Mouse (Mus musculus) MEL (cell line): ENCODE results near the gene Tbc1d7. TPM values are rescaled to one million over a fixed set of nuclear protein-coding genes. Genes with fewer than 3 reads are reported as not detected.

Experiments
- DNase-seq: peaks from one replicate; pipeline ENCODE4 v3.0.0; 2011; ENCODE audit warnings: low read depth, low spot score
- H3K27ac ChIP-seq: 2 replicates; pipeline ENCODE4 v1.5.1; 2012; ENCODE audit warnings: low read depth, mild to moderate bottlenecking, control low read depth, low read length, moderate library complexity; ENCODE audit not compliant: control insufficient read depth
- H3K27me3 ChIP-seq, 2 experiments: fragments of 150-350 bp in 1 of 2; sonication (generic) in 1 of 2; 2 replicates each; pipeline ENCODE4 v1.6.1; 2012; ENCODE audit warnings: low read length in 2 of 2, mild to moderate bottlenecking in 2 of 2, improper control_type of control experiment in 1 of 2, moderate library complexity in 1 of 2; ENCODE audit not compliant: insufficient read depth in 2 of 2, control insufficient read depth in 1 of 2
- H3K36me3 ChIP-seq, 2 experiments: 2 replicates each; pipeline ENCODE4 v1.6.1; 2012 to 2014; ENCODE audit warnings: low read length in 2 of 2, improper control_type of control experiment in 1 of 2, inconsistent platforms in 1 of 2, mild to moderate bottlenecking in 1 of 2; ENCODE audit not compliant: insufficient read depth in 2 of 2, control insufficient read depth in 1 of 2
- H3K4me1 ChIP-seq, 2 experiments: fragments of 150-350 bp in 1 of 2; sonication (generic) in 1 of 2; 2 replicates each; pipeline ENCODE4 v1.6.1; 2012; ENCODE audit warnings: low read length in 2 of 2, improper control_type of control experiment in 1 of 2, mild to moderate bottlenecking in 1 of 2; ENCODE audit not compliant: insufficient read depth in 2 of 2, control insufficient read depth in 1 of 2
- H3K4me3 ChIP-seq, 2 experiments: fragments of 150-350 bp in 1 of 2; sonication (generic) in 1 of 2; 2 replicates each; pipeline ENCODE4 v1.5.1; 2012; ENCODE audit warnings: low read depth in 2 of 2, low read length in 2 of 2, mild to moderate bottlenecking in 2 of 2, moderate library complexity in 2 of 2, control low read depth in 1 of 2, improper control_type of control experiment in 1 of 2; ENCODE audit not compliant: control insufficient read depth in 1 of 2, insufficient read depth in 1 of 2
- H3K79me2 ChIP-seq: 2 replicates; pipeline ENCODE4 v1.6.1; 2012; ENCODE audit warnings: mild to moderate bottlenecking, low read length, moderate library complexity; ENCODE audit not compliant: control insufficient read depth, poor library complexity, insufficient read depth
- H3K9ac ChIP-seq: 2 replicates; pipeline ENCODE4 v1.6.1; 2012; ENCODE audit warnings: low read depth, mild to moderate bottlenecking, control low read depth, low read length, moderate library complexity; ENCODE audit not compliant: control insufficient read depth, poor library complexity, severe bottlenecking
- H3K9me3 ChIP-seq: fragments of 150-350 bp; sonication (generic); replicated peaks from 2 replicates; pipeline ENCODE4 v1.6.1; 2012; ENCODE audit warnings: mild to moderate bottlenecking, low read length, improper control_type of control experiment, moderate library complexity; ENCODE audit not compliant: insufficient read depth
- CHD2 ChIP-seq: IDR thresholded peaks from 2 replicates; pipeline ENCODE4 v1.6.1; 2011; ENCODE audit warnings: low read length, improper control_type of control experiment
- E2F4 ChIP-seq: IDR thresholded peaks from 2 replicates; pipeline ENCODE4 v1.6.1; 2011; ENCODE audit warnings: low read depth, low read length, improper control_type of control experiment, borderline replicate concordance
- ETS1 ChIP-seq: IDR thresholded peaks from 2 replicates; pipeline ENCODE4 v1.6.1; 2012; ENCODE audit warnings: low read depth, mild to moderate bottlenecking, inconsistent platforms, low read length, improper control_type of control experiment, moderate library complexity
- GATA1 ChIP-seq: IDR thresholded peaks from 2 replicates; pipeline ENCODE4 v1.6.1; 2011; ENCODE audit warnings: low read depth, low read length, improper control_type of control experiment
- JUND ChIP-seq: IDR thresholded peaks from 2 replicates; pipeline ENCODE4 v1.6.1; 2011; ENCODE audit warnings: low read depth, mild to moderate bottlenecking, improper control_type of control experiment, low read length
- MAFK ChIP-seq: IDR thresholded peaks from 2 replicates; pipeline ENCODE4 v1.6.1; 2011; ENCODE audit warnings: low read depth, mild to moderate bottlenecking, low read length, improper control_type of control experiment, borderline replicate concordance
- MAX ChIP-seq: IDR thresholded peaks from 2 replicates; pipeline ENCODE4 v1.6.1; 2011; ENCODE audit warnings: low read length, improper control_type of control experiment
- MEF2A ChIP-seq: IDR thresholded peaks from 2 replicates; pipeline ENCODE4 v1.6.1; 2014; ENCODE audit warnings: low read depth, mild to moderate bottlenecking, inconsistent platforms, low read length, improper control_type of control experiment; ENCODE audit not compliant: poor library complexity, insufficient replicate concordance, severe bottlenecking; ENCODE audit errors: extremely low read depth
- MXI1 ChIP-seq: IDR thresholded peaks from 2 replicates; pipeline ENCODE4 v1.6.1; 2011; ENCODE audit warnings: mild to moderate bottlenecking, low read depth, low read length, improper control_type of control experiment
- MYB ChIP-seq: IDR thresholded peaks from 2 replicates; pipeline ENCODE4 v1.6.1; 2011; ENCODE audit warnings: mild to moderate bottlenecking, low read depth, low read length, improper control_type of control experiment
- MYC ChIP-seq: IDR thresholded peaks from 2 replicates; pipeline ENCODE4 v1.6.1; 2011; ENCODE audit warnings: low read depth, mild to moderate bottlenecking, low read length, improper control_type of control experiment, moderate library complexity
- NELFE ChIP-seq: IDR thresholded peaks from 2 replicates; pipeline ENCODE4 v1.6.1; 2011; ENCODE audit warnings: low read depth, low read length, improper control_type of control experiment
- NRF1 ChIP-seq: IDR thresholded peaks from 2 replicates; pipeline ENCODE4 v1.6.1; 2014; ENCODE audit warnings: low read depth, mild to moderate bottlenecking, inconsistent platforms, low read length, improper control_type of control experiment, moderate library complexity; ENCODE audit not compliant: poor library complexity, insufficient read depth, severe bottlenecking
- POLR2A ChIP-seq, 2 experiments: IDR thresholded peaks; 2 replicates each; pipeline ENCODE4 v1.6.1; 2011 to 2012; ENCODE audit warnings: low read length in 2 of 2, mild to moderate bottlenecking in 2 of 2, control low read depth in 1 of 2, improper control_type of control experiment in 1 of 2, low read depth in 1 of 2, moderate library complexity in 1 of 2; ENCODE audit not compliant: control insufficient read depth in 1 of 2, insufficient read depth in 1 of 2, poor library complexity in 1 of 2
- POLR2AphosphoS2 ChIP-seq: IDR thresholded peaks from 2 replicates; pipeline ENCODE4 v1.6.1; 2011; ENCODE audit warnings: low read length, improper control_type of control experiment
- RCOR1 ChIP-seq: IDR thresholded peaks from 2 replicates; pipeline ENCODE4 v1.6.1; 2012; ENCODE audit warnings: low read depth, mild to moderate bottlenecking, inconsistent platforms, low read length, improper control_type of control experiment
- SIN3A ChIP-seq: IDR thresholded peaks from 2 replicates; pipeline ENCODE4 v1.6.1; 2012; ENCODE audit warnings: low read length, improper control_type of control experiment, inconsistent platforms
- TAL1 ChIP-seq: IDR thresholded peaks from 2 replicates; pipeline ENCODE4 v1.6.1; 2012; ENCODE audit warnings: mild to moderate bottlenecking, inconsistent platforms, low read length, moderate library complexity, mixed read lengths
- TBP ChIP-seq: IDR thresholded peaks from 2 replicates; pipeline ENCODE4 v1.8.0; 2011; ENCODE audit warnings: low read depth, low read length, improper control_type of control experiment
- UBTF ChIP-seq: IDR thresholded peaks from 2 replicates; pipeline ENCODE4 v1.6.1; 2012; ENCODE audit warnings: low read depth, mild to moderate bottlenecking, inconsistent platforms, low read length, improper control_type of control experiment, moderate library complexity, borderline replicate concordance; ENCODE audit not compliant: insufficient read depth
- ZC3H11A ChIP-seq: IDR thresholded peaks from 2 replicates; pipeline ENCODE4 v1.6.1; 2012; ENCODE audit warnings: low read depth, mild to moderate bottlenecking, inconsistent platforms, low read length, improper control_type of control experiment
- ZKSCAN1 ChIP-seq: IDR thresholded peaks from 2 replicates; pipeline ENCODE4 v1.6.1; 2012; ENCODE audit warnings: low read depth, mild to moderate bottlenecking, inconsistent platforms, low read length, improper control_type of control experiment, moderate library complexity
- ZNF384 ChIP-seq: IDR thresholded peaks from 2 replicates; pipeline ENCODE4 v1.6.1; 2012; ENCODE audit warnings: low read depth, mild to moderate bottlenecking, inconsistent platforms, low read length, improper control_type of control experiment
- polyA plus RNA-seq, 2 experiments: library from polyadenylated mRNA; stranded (reverse) in 1 of 2; unstranded in 1 of 2; fragments of >175 nt in 1 of 2; fragments of >200 nt in 1 of 2; gene quantifications; 2 replicates each; pipeline versions ENCODE4 v1.2.1 to v1.2.4; 2012; ENCODE audit warnings: low replicate concordance in 2 of 2, low read depth in 1 of 2; ENCODE audit not compliant: insufficient read length in 2 of 2, insufficient read depth in 1 of 2, missing spikeins in 1 of 2
- total RNA-seq: library from RNA; depleted of rRNA; stranded (reverse); fragments of 300-350 nt; gene quantifications from 2 replicates; pipeline ENCODE4 v1.2.3, GENCODE M21; 2012

Tbc1d7 gene
- total and polyA plus RNA-seq, 3 experiments = 11.6 to 29.4 TPM; not detected in 1

GRCm38 (mm10) chr13:43208914-43209439 is 37.7 kb upstream of the Tbc1d7 start (continued):
- TF ChIP-seq TAL1 = peak; percentile 69
- peak; percentile 77 for TF ChIP-seq ETS1
- TF ChIP-seq, all 39 proteins: peak for 11

GRCm38 (mm10) chr13:43206118-43206683 is 34.9 kb upstream of the Tbc1d7 start:
- H3K79me2 ChIP-seq = no peaks in the 10 kb centered on the region
- no peaks in the 10 kb centered on the region for H3K27me3 ChIP-seq
- H3K27ac ChIP-seq = no peak overlapping the region
- peaks cover 10 to 27% of the 10 kb centered on the region in 2 experiments for H3K4me1 ChIP-seq
- H3K4me3 ChIP-seq = no peak overlapping the region
- TF ChIP-seq POLR2A (IDR thresholded peaks at IDR 0.05; ENCODE audit: control insufficient read depth in 1 of 2, insufficient read depth in 1 of 2, low read depth in 1 of 2, low read length in 2 of 2, poor library complexity in 1 of 2) = no peak
- TF ChIP-seq ZC3H11A = no peak
- TF ChIP-seq NRF1 = no peak
- TF ChIP-seq E2F4 = no peak
- no peak for TF ChIP-seq MEF2A
- TF ChIP-seq POLR2AphosphoS2 = no peak
- TF ChIP-seq ETS1 = no peak
- TF ChIP-seq MYB = no peak
- TF ChIP-seq RCOR1 = no peak
- no peak for TF ChIP-seq ZNF384
- no peak for TF ChIP-seq GATA1
- TF ChIP-seq TBP = no peak
- no peak for TF ChIP-seq SIN3A
- no peak for TF ChIP-seq JUND
- DNase-seq = no peak
- no peaks in the 10 kb centered on the region for H3K9me3 ChIP-seq
- no peak overlapping the region for H3K9ac ChIP-seq
- H3K36me3 ChIP-seq = peaks cover 0 to 14% of the 10 kb centered on the region in 2 experiments; a peak in 2 of 4 replicates

- no peak for DNase-seq
- Histone ChIP-seq H3K79me2 (no peaks in the 10 kb centered on the region), H3K27me3 (no peaks in the 10 kb centered on the region)
- no peak for TF ChIP-seq CHD2
- TF ChIP-seq POLR2AphosphoS2 = no peak
- TF ChIP-seq MYC = no peak
- no peak for TF ChIP-seq MXI1
- TF ChIP-seq NELFE = no peak
- no peak for TF ChIP-seq GATA1
- no peak for TF ChIP-seq E2F4
- no peak for TF ChIP-seq ZKSCAN1
- no peak for TF ChIP-seq MAX
- no peak for TF ChIP-seq ZNF384
- TF ChIP-seq UBTF = no peak
- TF ChIP-seq MAFK = no peak
- TF ChIP-seq, all 39 proteins: peak for 0
- H3K4me3 ChIP-seq = no peak overlapping the region
- no peak overlapping the region for H3K27ac ChIP-seq
- peaks cover 0 to 2% of the 10 kb centered on the region in 2 experiments; a peak in 1 of 4 replicates for H3K36me3 ChIP-seq
- H3K9ac ChIP-seq = no peak overlapping the region
- H3K9me3 ChIP-seq = no peaks in the 10 kb centered on the region
- peaks cover 2 to 3% of the 10 kb centered on the region in 2 experiments; a peak in 3 of 4 replicates for H3K4me1 ChIP-seq
Measured at GRCm38 (mm10) chr13:43203641-43204040, 32.3 kb upstream of the Tbc1d7 start.
